Comparison of ENCODE assay signal across 7 mouse cellular contexts in the genomic region with DNA sequence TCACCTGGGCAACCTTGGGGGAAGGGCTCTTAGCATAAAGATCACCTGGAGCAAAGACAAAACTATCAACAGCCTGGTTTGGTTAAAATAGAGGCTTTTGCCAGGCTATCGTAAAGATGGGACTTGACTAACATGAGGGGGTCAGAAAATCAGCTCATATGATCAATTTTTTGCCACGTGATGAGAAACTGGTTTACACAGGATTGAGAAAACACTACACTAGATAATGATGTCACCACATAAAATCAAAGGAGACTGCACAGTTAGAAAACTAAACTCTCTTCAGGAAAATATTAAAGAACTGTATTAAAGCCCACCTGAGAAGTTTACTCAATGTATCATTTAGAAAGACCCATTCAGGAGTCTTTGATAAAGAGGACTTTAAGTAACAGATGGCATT. TPM values are rescaled to one million over a fixed set of nuclear protein-coding genes. Genes with fewer than 3 reads are reported as not detected.
A peak's percentile ranks its signal among the peaks of the same experiment; 100 is the strongest.
DNase-seq lines count a peak whose midpoint lies in the region; ATAC-seq and TF ChIP-seq lines count a peak whose summit lies in the region.

No protein-coding gene starts in this region.

- 41% methylated on average over 2 of the region's 2 CpGs for WGBS in lung, adult 2 months
- 40% methylated on average over 2 of the region's 2 CpGs for WGBS in intestine, postnatal 0 days
- WGBS in neural tube, embryonic 13.5 days = 63% methylated on average over 2 of the region's 2 CpGs

- H3K4me1 ChIP-seq in lung, adult 2 months (ENCODE audit: control insufficient read depth, insufficient read depth, low read length) = peaks cover 16% of the 10 kb centered on the region
- no peaks in the 10 kb centered on the region; the same call in none of the 2 replicates for H3K4me1 ChIP-seq in embryonic fibroblast, embryonic 13.5 days (ENCODE audit: control insufficient read depth, insufficient read depth, low read length)
- H3K4me1 ChIP-seq in intestine, postnatal 0 days (replicated peaks; ENCODE audit: control insufficient read depth, insufficient read depth, low read length) = no peaks in the 10 kb centered on the region; the same call in 1 of the 2 replicates
- peaks cover 33% of the 10 kb centered on the region for H3K4me1 ChIP-seq in neural tube, embryonic 13.5 days (replicated peaks)

- H3K9ac ChIP-seq in intestine, postnatal 0 days (ENCODE audit: low read depth, low read length) = no peak overlapping the region
- peak overlapping the region; percentile 98 for H3K9ac ChIP-seq in neural tube, embryonic 13.5 days

- peak overlapping the region; percentile 37 for H3K4me3 ChIP-seq in lung, adult 2 months (replicated peaks; ENCODE audit: extremely low read depth, low read depth, low read length)
- peak overlapping the region; percentile 80 for H3K4me3 ChIP-seq in embryonic fibroblast, embryonic 13.5 days (ENCODE audit: insufficient read depth, low read length)
- peak overlapping the region; percentile 97 for H3K4me3 ChIP-seq in intestine, postnatal 0 days (ENCODE audit: low read depth, low read length)
- peak overlapping the region; percentile 90 for H3K4me3 ChIP-seq in neural tube, embryonic 13.5 days

- no peak for DNase-seq in lung, adult 2 months
- DNase-seq in lung, postnatal 36 days = no peak
- no peak for DNase-seq in T-cell, adult 2 months (ENCODE audit: low spot score)
- no peak for DNase-seq in adrenal gland, adult 8-10 months

- no peaks in the 10 kb centered on the region for H3K36me3 ChIP-seq in intestine, postnatal 0 days (ENCODE audit: control insufficient read depth, insufficient read depth)
- H3K36me3 ChIP-seq in neural tube, embryonic 13.5 days = peaks cover 6% of the 10 kb centered on the region; the same call in 1 of the 2 replicates

- H3K4me2 ChIP-seq in intestine, postnatal 0 days (replicated peaks; ENCODE audit: low read depth) = peak overlapping the region; percentile 69
- H3K4me2 ChIP-seq in neural tube, embryonic 13.5 days = peak overlapping the region; percentile 74

- no peak for ATAC-seq in intestine, postnatal 0 days
- ATAC-seq in neural tube, embryonic 13.5 days (ENCODE audit: low read depth) = no peak

- no peak for TF ChIP-seq CTCF in lung, adult 2 months (IDR thresholded peaks at IDR 0.05; ENCODE audit: insufficient read depth, low read length)
- TF ChIP-seq CTCF in embryonic fibroblast, embryonic 13.5 days (IDR thresholded peaks at IDR 0.05; ENCODE audit: borderline replicate concordance, insufficient read depth, low read length) = no peak
- no peak for TF ChIP-seq CTCF in intestine, postnatal 0 days (IDR thresholded peaks at IDR 0.05; ENCODE audit: low read depth)

- no peaks in the 10 kb centered on the region for H3K9me3 ChIP-seq in intestine, postnatal 0 days (ENCODE audit: control insufficient read depth)
- no peaks in the 10 kb centered on the region for H3K9me3 ChIP-seq in neural tube, embryonic 13.5 days

- H3K27ac ChIP-seq in embryonic fibroblast, embryonic 13.5 days (ENCODE audit: insufficient read depth, low read length) = no peak overlapping the region
- H3K27ac ChIP-seq in intestine, postnatal 0 days (ENCODE audit: low read depth, low read length) = no peak overlapping the region
- no peak overlapping the region for H3K27ac ChIP-seq in neural tube, embryonic 13.5 days (replicated peaks)

- no peak for TF ChIP-seq POLR2A in lung, adult 2 months (IDR thresholded peaks at IDR 0.05; ENCODE audit: borderline replicate concordance, extremely low read depth, low read depth, low read length)
- no peak for TF ChIP-seq POLR2A in embryonic fibroblast, embryonic 13.5 days (IDR thresholded peaks at IDR 0.05; ENCODE audit: low read depth, low read length)

- no peaks in the 10 kb centered on the region for H3K27me3 ChIP-seq in intestine, postnatal 0 days (replicated peaks; ENCODE audit: control insufficient read depth, insufficient read depth, low read length)
- no peaks in the 10 kb centered on the region for H3K27me3 ChIP-seq in neural tube, embryonic 13.5 days

RNA-seq across cellular contexts. Expression of a gene that starts 9.4 kb away (rescaled TPM):
- polyA plus RNA-seq in lung, adult 2 months (2012; rRNA removed) = 39.6 and 44.5 TPM in 2 replicates
- polyA plus RNA-seq in embryonic fibroblast, embryonic 13.5 days (2011; ENCODE audit: insufficient read length, low read depth, missing spikeins) = 134 and 135 TPM in 2 replicates
- 36.0 and 39.2 TPM in 2 replicates for polyA plus RNA-seq in intestine, postnatal 0 days (2015; fragmentation: Nextera tagmentation; extraction: Ambion mirVana)
- polyA plus RNA-seq in neural tube, embryonic 13.5 days (2015; fragmentation: Nextera tagmentation; extraction: Ambion mirVana) = 66.7 and 72.5 TPM in 2 replicates
- total RNA-seq in adrenal gland, adult 8-10 months (2022) = 100 to 1,000 TPM; 126 to 211 (median 174) TPM

RNA-seq across cellular contexts. Expression of a gene that starts 56.0 kb away (rescaled TPM):
- not detected in 2 replicates for polyA plus RNA-seq in lung, adult 2 months (2012; rRNA removed)
- polyA plus RNA-seq in embryonic fibroblast, embryonic 13.5 days (2011; ENCODE audit: insufficient read length, low read depth, missing spikeins) = not detected in 2 replicates
- polyA plus RNA-seq in intestine, postnatal 0 days (2015; fragmentation: Nextera tagmentation; extraction: Ambion mirVana) = not detected in 2 replicates
- polyA plus RNA-seq in neural tube, embryonic 13.5 days (2015; fragmentation: Nextera tagmentation; extraction: Ambion mirVana) = not detected in 2 replicates
- not detected for total RNA-seq in adrenal gland, adult 8-10 months (2022)

Comparison
In these comparisons a context has a peak if more than half of its experiments do, and no peak if none do; other contexts are left out.
1. H3K4me3 ChIP-seq: peak in every context shown above with its lines; median percentile 97 in intestine, postnatal 0 days; 90 in neural tube, embryonic 13.5 days; 80 in embryonic fibroblast, embryonic 13.5 days; 37 in lung, adult 2 months.